Mouse (Mus musculus): ENCODE measurements at regions not wholly inside any gene's neighbourhood (a gene's known extent, or its start where the extent isn't known, plus 50 kb on each side); places are given as distances from the start of the nearest gene placed in this dataset.

- TF ChIP-seq CTCF (IDR thresholded peaks at IDR 0.05; ENCODE audit: control insufficient read depth, insufficient read depth, insufficient replicate concordance, low read depth, low read length): no peak
- no peak for TF ChIP-seq POLR2A (IDR thresholded peaks at IDR 0.05; ENCODE audit: control insufficient read depth, low read depth, low read length)
Measured at GRCm38 (mm10) chr2:139071690-139072089, 422.0 kb upstream of the Sptlc3 start.
